Mouse (Mus musculus): ENCODE results near the gene Tsc22d1.

Tsc22d1 gene

DNA sequence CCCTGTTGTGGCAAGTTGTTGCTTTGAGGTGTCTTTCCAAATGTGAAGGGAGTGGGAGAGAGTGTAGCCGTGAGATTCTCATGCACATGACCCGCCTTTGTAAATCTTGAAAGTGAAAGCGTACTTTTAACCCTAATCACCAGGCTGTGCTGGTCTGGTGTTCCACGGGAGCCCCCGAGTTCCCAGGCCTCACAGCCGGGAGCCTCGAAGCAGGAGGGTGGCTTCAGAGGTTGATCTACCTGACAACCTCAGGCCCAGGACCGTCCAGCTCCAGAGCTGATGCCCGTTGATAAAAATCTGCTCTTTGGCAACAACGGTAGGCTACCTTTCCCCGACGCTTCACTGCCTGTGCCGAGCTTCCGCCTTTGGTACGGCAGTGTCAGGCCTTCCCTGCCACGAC is 72.8 kb downstream of the Tsc22d1 start:
- DNase-seq (ENCODE audit: low spot score): no peak

DNA sequence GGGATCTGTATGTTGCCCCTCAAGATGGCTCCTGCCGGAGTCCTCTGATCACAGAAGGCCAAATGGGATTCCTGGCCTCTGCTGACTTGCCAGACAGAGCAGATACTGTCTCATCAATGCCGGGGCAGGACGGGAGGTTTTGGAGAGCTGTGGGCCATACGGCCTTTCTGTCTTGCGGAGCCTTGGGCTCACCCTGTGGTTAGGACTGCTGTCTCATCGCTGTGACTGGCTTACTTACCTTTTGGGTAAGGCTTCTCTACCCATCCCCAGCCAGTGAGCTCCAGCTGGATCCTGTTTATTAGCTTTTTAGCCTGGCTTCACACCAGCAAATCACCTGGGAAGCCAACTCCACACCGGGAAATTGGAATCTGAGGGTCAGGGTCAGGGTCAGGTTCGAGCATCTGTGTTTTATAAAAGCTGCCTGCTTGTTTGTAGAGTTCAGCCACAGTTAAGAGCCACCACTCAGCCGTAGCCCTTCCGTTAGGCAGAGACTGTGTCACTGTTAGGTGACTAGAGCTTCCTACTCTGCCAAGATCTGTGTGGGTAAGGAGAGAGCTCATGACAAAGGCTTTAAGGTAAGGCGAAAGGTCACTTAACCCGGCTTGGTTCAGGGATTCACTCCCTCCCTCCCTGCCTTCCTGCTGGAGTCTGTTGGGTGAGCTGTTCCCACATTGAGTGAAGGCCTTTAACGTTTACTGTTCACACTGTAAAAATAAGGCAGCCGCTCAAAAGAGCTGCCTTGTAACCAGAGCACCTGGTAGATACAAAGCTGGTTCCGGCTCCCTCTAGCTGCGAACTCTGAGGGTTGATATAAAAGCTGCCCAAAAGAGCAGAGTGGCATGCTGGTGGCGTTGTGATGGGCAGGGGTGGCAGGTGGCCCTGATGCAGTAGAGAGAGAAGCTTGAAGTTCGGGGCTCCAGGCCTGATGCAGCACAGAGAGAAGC is 73.6 kb downstream of the Tsc22d1 start:
- DNase-seq (ENCODE audit: low spot score): no peak

DNA sequence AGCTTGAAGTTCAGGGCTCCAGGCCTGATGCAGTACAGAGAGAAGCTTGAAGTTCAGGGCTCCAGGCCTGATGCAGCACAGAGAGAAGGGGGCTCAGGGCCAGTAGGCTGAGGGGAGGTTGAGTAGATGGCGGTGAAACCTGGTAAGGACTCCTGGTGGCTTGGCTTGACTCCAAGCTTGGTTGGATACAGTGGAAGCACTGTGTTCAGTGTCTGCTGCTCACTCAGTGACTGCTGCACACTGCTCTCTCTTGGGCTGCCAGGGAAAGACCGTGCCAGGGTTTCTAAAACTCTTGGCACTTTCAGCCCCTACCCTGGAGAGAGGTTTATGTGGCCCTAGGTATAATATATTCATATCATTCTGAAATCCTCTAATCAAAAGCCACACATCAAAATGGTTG is 74.4 kb downstream of the Tsc22d1 start:
- no peak for DNase-seq (ENCODE audit: low spot score)

- no peak for DNase-seq (ENCODE audit: low spot score)
Measured at GRCm38 (mm10) chr14:76495022-76495421, 80.3 kb downstream of the Tsc22d1 start.

GRCm38 (mm10) chr14:76497187-76497586 is 82.4 kb downstream of the Tsc22d1 start:
- DNase-seq (ENCODE audit: low spot score): no peak

DNA sequence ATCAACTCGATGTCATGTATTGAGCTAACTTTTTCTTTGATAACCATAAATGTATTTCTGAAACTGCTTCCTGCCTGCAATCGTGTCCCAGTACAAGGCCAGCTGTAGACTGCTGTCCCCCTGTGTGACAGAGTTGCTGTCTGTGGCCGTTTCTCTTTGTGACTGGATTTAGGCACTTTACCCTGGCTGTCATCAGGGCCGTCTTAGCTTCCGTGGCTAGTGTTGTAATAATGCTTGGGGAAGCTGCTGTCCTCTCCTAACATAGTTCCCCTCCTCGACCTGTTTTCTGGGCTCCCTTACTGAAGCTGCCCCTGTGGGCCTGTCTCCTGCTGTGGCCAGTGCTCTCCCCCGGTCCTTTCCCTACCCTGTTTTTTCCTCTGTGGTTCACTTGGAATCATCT is 83.4 kb downstream of the Tsc22d1 start:
- no peak for DNase-seq (ENCODE audit: low spot score)

GRCm38 (mm10) chr14:76499492-76499891 is 84.7 kb downstream of the Tsc22d1 start:
- no peak for DNase-seq (ENCODE audit: low spot score)

DNA sequence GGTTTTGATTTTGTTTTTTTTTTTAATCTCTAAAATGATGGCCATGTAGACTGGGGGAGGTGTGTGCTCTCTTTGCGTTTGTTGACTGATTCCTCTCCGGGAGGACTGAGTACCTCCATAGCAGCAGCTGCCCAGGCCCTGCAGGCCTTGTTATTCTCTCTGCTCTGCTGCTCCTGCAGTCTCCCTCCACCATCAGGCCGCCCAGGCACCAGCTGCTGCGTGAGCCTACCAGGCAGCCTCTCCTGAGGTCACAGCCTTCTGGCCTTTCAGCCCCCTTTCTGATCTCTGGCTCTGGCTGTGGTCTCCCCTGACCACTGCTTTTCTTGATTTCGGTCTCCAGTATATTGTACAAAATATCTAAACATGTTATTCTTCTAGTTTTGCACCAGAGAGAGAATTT is 85.3 kb downstream of the Tsc22d1 start:
- no peak for DNase-seq (ENCODE audit: low spot score)

DNA sequence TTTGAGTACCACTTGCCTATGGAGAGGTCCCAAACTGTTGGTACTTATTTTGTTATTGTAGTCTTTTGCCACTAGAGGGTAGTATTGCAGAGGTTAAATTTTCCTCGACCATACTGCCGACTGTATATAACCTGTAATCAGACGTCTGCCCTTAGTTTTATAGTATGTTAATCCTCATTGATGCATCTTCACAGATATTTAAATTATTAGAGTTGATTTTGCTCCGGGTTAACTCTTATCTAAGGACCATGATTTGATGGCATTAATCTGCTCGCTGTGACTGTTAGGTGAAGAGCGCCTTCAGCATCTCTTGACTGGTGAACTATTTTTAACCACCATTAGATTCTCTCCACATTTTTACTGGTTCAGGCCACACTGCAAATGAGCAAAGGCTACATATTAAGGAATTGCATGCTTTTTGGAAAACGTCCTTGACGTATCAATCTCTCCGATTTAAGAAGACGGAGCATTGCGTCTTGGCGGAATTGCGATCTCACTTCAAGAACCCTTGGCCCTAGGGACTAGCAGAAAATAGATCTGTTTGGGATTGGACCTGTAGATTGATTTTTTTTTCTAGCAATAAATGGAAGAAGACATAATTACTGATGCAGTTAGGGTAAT is 88.6 kb downstream of the Tsc22d1 start:
- DNase-seq (ENCODE audit: low spot score): no peak

DNA sequence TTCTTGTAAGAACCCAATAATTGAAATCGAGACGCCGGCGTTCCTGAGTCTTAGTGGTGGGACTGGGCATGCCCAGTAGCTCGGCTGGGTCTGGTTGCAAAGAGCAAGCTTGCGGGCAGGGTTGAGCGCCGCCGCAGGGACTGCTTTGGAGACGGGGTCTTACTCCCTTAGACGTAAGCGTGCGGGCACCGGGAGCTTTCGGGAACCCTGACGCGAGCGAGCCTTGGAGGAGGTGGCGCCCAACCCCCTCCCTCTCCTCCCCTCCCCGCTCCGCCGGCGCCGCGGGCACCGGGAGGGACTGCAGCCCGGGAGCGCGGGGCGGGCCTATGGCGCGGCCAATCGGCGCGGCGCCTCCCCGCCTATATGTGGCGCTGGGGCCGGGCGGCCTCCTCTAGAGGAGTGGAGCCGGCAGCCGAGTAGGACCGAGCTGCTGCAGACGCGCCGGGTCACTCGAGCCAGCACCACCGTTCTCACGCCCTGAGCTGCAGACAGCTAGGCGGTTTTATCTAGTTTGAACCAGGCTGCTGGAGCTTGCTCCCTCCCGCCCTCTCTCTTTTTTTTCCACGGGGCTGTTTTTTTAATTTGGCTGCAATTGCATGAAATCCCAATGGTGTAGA is 89.5 kb downstream of the Tsc22d1 start:
- DNase-seq (ENCODE audit: low spot score): peak; percentile 97

DNA sequence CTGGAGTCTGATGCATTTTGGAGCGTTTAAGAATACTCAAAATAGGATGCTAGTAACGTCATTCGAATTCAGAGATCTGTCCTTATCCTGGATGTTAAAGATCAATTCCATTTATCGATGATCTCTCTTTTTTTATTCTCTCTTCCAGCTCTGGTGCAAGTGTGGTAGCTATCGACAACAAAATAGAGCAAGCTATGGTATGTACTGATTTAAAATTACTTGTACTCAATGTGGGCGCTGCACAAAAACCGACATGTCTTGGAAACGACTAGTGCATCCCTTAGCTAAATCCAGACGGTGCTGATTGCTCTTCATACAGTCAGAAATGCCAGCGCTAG is 90.3 kb downstream of the Tsc22d1 start:
- no peak for DNase-seq (ENCODE audit: low spot score)

DNA sequence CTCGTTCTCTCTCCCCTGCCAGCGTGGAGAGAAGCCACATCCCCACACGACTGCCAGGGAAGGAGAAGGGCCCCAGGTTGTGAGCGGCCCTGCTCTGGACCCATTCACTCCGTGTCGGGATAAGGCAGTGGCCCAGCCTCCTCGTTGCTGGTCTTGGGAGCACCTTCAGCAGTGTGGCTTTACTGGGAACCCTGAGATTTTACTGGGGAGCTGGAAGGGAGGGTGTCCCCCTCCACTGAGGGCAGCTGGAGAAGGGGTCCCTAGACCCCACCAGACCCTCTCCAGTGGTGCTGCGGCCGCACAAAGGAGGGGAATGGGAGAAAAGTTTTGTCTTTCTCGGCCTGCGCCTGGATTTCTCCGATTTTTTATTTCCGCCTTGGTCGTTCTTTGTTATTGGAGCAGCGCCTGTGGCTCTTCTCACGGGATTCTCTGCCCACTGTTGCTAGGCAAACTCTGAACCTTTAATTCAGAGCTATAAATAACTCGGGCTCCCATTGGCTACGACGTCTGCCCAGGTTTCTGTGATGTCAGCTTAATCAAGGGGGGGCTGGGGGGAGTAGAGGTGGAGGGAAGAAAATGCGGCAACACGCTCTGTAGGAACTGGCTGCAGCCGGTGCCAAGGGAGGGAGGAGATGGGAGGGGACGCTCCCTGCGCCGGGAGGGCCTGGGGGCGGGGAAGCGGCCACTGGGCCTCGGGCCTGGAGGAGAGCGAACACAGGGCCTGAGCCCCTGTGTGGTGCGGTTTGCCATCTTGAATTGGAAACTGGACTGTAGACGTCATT is 90.9 kb downstream of the Tsc22d1 start:
- peak; percentile 65 for DNase-seq (ENCODE audit: low spot score)

GRCm38 (mm10) chr14:76506425-76507205 is 91.9 kb downstream of the Tsc22d1 start:
- no peak for DNase-seq (ENCODE audit: low spot score)

- no peak for DNase-seq (ENCODE audit: low spot score)
Measured at GRCm38 (mm10) chr14:76507357-76507756, 92.6 kb downstream of the Tsc22d1 start.

GRCm38 (mm10) chr14:76507804-76508500 is 93.2 kb downstream of the Tsc22d1 start:
- no peak for DNase-seq (ENCODE audit: low spot score)

DNA sequence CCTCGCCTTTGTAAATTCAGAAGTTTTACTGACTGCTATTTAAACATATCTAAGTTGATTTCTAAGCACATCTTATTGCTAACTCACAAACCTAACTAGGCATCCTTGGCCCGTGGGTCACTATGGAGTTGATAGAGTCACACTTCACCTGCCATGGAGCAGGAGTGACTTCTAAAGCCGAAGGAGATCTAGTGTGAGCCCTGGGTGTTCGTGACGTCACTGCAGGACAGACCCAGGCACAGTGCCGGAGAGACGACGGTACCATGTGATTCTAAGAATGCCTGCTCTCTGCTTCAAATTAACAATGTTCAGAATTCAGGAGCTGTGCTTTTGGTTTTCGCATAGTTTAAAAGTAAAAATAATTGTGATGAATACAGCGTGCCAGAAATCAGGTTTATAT is 93.9 kb downstream of the Tsc22d1 start:
- no peak for DNase-seq (ENCODE audit: low spot score)

- DNase-seq (ENCODE audit: low spot score): no peak
Measured at GRCm38 (mm10) chr14:76511971-76512370, 97.2 kb downstream of the Tsc22d1 start.

GRCm38 (mm10) chr14:76513395-76514049 is 98.8 kb downstream of the Tsc22d1 start:
- DNase-seq (ENCODE audit: low spot score): no peak

GRCm38 (mm10) chr14:76514050-76514585 is 99.4 kb downstream of the Tsc22d1 start:
- no peak for DNase-seq (ENCODE audit: low spot score)

DNA sequence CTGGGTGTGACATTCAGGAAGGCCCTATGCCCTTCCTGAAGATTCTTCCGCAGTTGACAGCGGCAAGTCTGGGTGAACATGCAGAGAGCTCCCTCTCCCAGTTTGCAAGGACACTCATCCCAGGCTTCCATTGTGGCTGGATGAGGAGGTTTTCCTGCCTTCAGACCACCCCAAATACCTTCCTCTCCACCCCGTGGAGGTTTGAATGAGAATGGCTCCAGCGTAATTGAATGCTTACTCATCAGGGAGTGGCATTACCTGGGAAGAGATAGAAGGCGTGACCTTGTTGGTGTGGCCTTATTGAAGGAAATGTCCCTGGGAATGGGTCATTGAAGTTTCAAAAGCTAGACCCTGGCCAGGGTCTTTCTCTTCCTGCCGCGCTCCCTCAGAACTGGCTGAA is 100.9 kb downstream of the Tsc22d1 start:
- DNase-seq (ENCODE audit: low spot score): no peak
